Mouse (Mus musculus): ENCODE results near the gene Gm20388.

DNA sequence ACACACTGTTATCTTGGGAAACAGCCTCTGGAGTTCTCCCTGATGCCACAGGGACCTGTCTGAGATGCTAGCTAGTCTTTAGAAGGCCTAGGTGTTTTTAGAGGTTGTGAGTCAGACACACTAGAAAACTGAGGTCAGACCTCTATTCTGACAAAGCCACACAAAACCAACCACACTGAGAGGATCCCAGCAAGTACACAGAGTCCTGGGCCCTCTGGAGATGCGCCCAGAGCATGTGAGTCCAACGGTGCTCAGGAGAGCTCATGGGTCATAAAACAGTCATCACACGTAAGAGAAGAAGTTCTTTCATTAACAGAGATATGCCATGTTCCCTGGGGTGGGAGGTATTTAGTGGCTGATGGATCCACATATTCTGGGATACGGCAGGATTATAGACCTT is 1009.9 kb downstream of the Gm20388 start:
- TF ChIP-seq EP300 (optimal IDR thresholded peaks at IDR 0.05) (no peak), CTCF (IDR thresholded peaks at IDR 0.05; ENCODE audit: low read depth) (no peak)
